Mouse (Mus musculus) liver, adult 2 months (tissue): ENCODE data around the gene Eif2d. TPM values are rescaled to one million over a fixed set of nuclear protein-coding genes. Genes with fewer than 3 reads are reported as not detected.

ENCODE experiments used
- DNase-seq: peaks from one replicate; pipeline ENCODE4 v3.0.0-alpha.2; 2011; ENCODE audit warnings: low read depth, low spot score; ENCODE audit errors: extremely low read depth
- H3K27ac ChIP-seq: fragments of 200-500 bp; replicated peaks from 2 replicates; pipeline ENCODE4 v1.5.1; 2012; ENCODE audit warnings: low read depth, mild to moderate bottlenecking, control low read depth, inconsistent platforms, low read length; ENCODE audit not compliant: insufficient read depth
- H3K27me3 ChIP-seq: fragments of 200-500 bp; 2 replicates; pipeline ENCODE4 v1.6.1; 2012; ENCODE audit warnings: mild to moderate bottlenecking, moderate library complexity, low read length, inconsistent platforms; ENCODE audit not compliant: control insufficient read depth, insufficient read depth
- H3K36me3 ChIP-seq: fragments of 200-500 bp; 2 replicates; pipeline ENCODE4 v1.6.1; 2012; ENCODE audit warnings: low read length, inconsistent platforms; ENCODE audit not compliant: control insufficient read depth, insufficient read depth
- H3K4me1 ChIP-seq: fragments of 200-500 bp; 2 replicates; pipeline ENCODE4 v1.6.1; 2011; ENCODE audit warnings: low read length; ENCODE audit not compliant: control insufficient read depth, insufficient read depth
- H3K4me3 ChIP-seq: fragments of 200-500 bp; 2 replicates; pipeline ENCODE4 v1.5.1; 2011; ENCODE audit warnings: low read depth, mild to moderate bottlenecking, control low read depth, low read length, moderate library complexity; ENCODE audit not compliant: insufficient read depth
- H3K79me2 ChIP-seq: fragments of 200-500 bp; 2 replicates; pipeline ENCODE4 v1.6.1; 2012; ENCODE audit warnings: inconsistent platforms, mild to moderate bottlenecking, low read length, moderate library complexity; ENCODE audit not compliant: control insufficient read depth, insufficient read depth
- H3K9ac ChIP-seq: fragments of 200-500 bp; 2 replicates; pipeline ENCODE4 v1.6.1; 2012; ENCODE audit warnings: low read depth, mild to moderate bottlenecking, control low read depth, inconsistent platforms, low read length
- CTCF ChIP-seq: fragments of 200-500 bp; IDR thresholded peaks from 2 replicates; pipeline ENCODE4 v1.5.1; 2011; ENCODE audit warnings: low read depth, low read length, control low read depth
- POLR2A ChIP-seq: fragments of 200-500 bp; IDR thresholded peaks from 2 replicates; pipeline ENCODE4 v1.6.1; 2011; ENCODE audit warnings: low read length, control low read depth; ENCODE audit not compliant: insufficient read depth; ENCODE audit errors: extremely low read depth
- whole genome bisulfite sequencing: fragments of 180-500 bp; shearing (Covaris S2); methylation state at CpG from one replicate; pipeline ENCODE4 v1.1.7; 2018; 5-methylcytosine and 5-hydroxymethylcytosine counted together
- polyA plus RNA-seq: library from polyadenylated mRNA; depleted of rRNA; stranded (reverse); fragments of >200 nt; gene quantifications from 2 replicates; pipeline ENCODE4 v1.2.3, GENCODE M21; 2012
- total RNA-seq: library from RNA; depleted of rRNA; stranded (reverse); fragments of >200 nt; gene quantifications from 2 replicates; pipeline ENCODE4 v1.2.3, GENCODE M21; 2014

Eif2d gene
- total and polyA plus RNA-seq, 2 experiments, result 20.9 to 28.9 TPM

DNA sequence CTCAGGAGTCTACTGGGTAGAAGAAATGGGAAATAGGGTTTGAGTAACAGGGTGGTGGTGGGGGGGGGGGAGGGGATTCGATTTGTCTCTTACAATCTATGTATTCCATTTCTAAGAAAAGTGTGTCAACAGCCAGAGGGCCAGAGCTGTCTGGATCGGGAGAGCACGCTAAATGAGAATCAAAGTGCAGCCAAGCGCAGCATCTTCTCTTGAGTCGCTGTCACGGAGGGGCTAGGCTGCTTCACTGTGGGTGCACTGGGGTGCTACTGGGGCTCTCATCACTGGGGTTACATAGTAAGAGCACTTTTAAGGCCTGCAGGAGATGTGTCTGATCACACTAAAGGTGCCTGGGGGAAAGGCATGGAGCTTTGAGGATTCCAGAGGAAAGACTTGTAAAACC is 55.8 kb downstream of the Eif2d start:
- Histone ChIP-seq H3K4me1 (peaks cover 11% of the 10 kb centered on the region), H3K79me2 (no peaks in the 10 kb centered on the region; the same call in 1 of the 2 replicates), H3K36me3 (no peaks in the 10 kb centered on the region), H3K27me3 (no peaks in the 10 kb centered on the region), H3K9ac (no peak overlapping the region), H3K27ac (no peak overlapping the region), H3K4me3 (no peak overlapping the region)
- DNase-seq, result no peak
- TF ChIP-seq CTCF, result no peak
- TF ChIP-seq POLR2A, result no peak
- WGBS, result 86% methylated on average over 6 of the region's 6 CpGs

DNA sequence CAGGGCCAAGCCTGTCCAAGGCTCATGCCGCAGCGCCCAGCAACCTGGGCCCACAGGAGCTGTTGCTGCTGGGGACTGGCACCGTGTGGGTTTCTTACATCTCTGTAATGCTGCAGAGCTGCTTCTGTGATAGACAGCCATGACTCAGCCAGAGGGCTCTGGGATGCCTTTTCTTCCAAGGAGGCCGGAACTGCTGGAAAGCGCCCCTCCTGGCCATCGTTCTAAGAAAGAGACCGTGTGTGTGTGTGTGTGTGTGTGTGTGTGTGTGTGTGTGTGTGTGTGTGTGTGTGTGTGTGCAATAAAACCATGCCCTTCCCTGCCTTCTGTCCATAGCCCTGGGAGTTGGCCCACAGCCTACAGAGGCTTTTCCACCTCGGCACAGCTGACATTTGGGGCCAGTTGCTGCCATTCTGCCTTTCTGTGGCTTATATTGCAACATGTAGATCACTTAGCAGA is 57.0 kb downstream of the Eif2d start:
- 84% methylated on average over 8 of the region's 8 CpGs for WGBS

DNA sequence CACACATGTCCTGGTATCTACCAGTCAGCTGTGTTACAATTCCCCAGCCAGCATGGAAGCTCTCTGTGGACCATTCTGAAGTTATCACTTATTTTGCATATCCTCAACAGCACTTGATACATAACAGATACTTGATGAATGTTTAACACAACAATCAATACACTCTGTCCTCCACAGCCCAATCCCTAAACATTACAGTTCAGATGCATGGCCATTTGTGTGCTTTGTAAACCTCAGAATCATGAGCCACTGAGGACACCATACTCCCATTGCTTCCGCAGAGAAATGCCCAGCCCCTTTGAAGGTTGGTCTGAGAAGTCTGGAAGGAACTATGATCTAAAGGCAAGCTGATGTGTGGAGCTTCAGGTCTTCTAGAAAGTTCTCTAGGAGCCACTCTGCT is 58.7 kb downstream of the Eif2d start:
- H3K36me3 ChIP-seq, result no peaks in the 10 kb centered on the region
- H3K27me3 ChIP-seq, result no peaks in the 10 kb centered on the region
- WGBS, result 35% methylated on average over 1 of the region's 1 CpGs
- TF ChIP-seq POLR2A (no peak), CTCF (no peak)
- H3K79me2 ChIP-seq, result no peaks in the 10 kb centered on the region
- DNase-seq, result peak; percentile 72
- H3K9ac ChIP-seq, result no peak overlapping the region
- H3K27ac ChIP-seq, result no peak overlapping the region
- H3K4me1 ChIP-seq, result peaks cover 12% of the 10 kb centered on the region
- H3K4me3 ChIP-seq, result no peak overlapping the region

More for the DNA sequence above, 57.0 kb downstream of the Eif2d start:
- Histone ChIP-seq H3K4me3 (no peak overlapping the region), H3K27me3 (no peaks in the 10 kb centered on the region), H3K27ac (no peak overlapping the region), H3K79me2 (no peaks in the 10 kb centered on the region; the same call in 1 of the 2 replicates), H3K36me3 (no peaks in the 10 kb centered on the region), H3K9ac (no peak overlapping the region), H3K4me1 (peaks cover 14% of the 10 kb centered on the region)
- no peak for DNase-seq
- TF ChIP-seq CTCF, result no peak
- TF ChIP-seq POLR2A, result no peak

DNA sequence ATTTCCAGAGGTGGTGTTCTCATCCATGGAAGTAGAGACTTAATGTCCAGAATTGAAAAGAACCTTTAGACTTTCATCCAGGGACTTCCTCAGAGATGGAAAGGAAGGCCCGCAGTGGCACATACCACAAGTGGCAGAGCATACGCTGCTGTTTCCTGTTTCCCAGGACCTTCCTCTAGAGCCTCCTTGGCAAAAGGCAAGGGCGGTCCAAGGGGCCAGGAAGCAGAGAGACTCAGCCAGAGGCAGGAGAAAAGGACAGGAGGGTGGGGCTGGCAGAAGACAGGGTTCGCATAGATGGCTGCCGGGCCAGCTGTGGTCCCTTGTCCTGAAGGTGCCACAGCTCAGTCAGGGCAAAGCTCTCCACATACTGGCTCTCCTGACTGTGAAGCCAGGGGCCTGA is 60.0 kb downstream of the Eif2d start:
- TF ChIP-seq CTCF, result no peak
- TF ChIP-seq POLR2A, result no peak
- WGBS, result 79% methylated on average over 5 of the region's 5 CpGs

DNA sequence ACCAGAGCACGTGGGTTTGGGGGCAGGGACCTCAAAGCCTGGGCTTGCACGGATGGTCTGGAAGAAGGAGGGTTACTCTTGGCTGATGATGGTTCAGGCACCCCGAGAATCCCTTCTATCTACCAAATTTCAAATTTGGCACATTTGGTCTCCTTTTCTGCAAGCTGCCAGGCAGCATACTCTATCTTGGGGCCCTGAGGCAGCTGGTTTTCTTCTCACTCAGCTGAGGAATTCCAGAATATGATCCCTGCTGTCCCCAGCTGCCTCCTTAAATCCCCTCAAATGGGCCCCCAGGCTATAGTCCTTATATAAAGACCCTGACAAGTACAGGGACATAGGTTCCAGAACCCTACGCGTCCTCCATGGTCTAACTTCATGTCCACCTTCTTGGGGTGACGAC is 60.4 kb downstream of the Eif2d start:
- Histone ChIP-seq H3K27me3 (no peaks in the 10 kb centered on the region), H3K4me3 (no peak overlapping the region), H3K79me2 (no peaks in the 10 kb centered on the region), H3K36me3 (no peaks in the 10 kb centered on the region), H3K9ac (no peak overlapping the region), H3K4me1 (peaks cover 4% of the 10 kb centered on the region; the same call in 1 of the 2 replicates), H3K27ac (no peak overlapping the region)
- DNase-seq, result no peak
- WGBS, result 93% methylated on average over 6 of the region's 6 CpGs
- TF ChIP-seq CTCF (no peak), POLR2A (no peak)

More for the DNA sequence above, 60.0 kb downstream of the Eif2d start:
- H3K4me3 ChIP-seq, result no peak overlapping the region
- no peaks in the 10 kb centered on the region for H3K27me3 ChIP-seq
- H3K4me1 ChIP-seq, result peaks cover 7% of the 10 kb centered on the region
- DNase-seq, result no peak
- no peaks in the 10 kb centered on the region for H3K36me3 ChIP-seq
- no peaks in the 10 kb centered on the region for H3K79me2 ChIP-seq
- no peak overlapping the region for H3K9ac ChIP-seq
- no peak overlapping the region for H3K27ac ChIP-seq

DNA sequence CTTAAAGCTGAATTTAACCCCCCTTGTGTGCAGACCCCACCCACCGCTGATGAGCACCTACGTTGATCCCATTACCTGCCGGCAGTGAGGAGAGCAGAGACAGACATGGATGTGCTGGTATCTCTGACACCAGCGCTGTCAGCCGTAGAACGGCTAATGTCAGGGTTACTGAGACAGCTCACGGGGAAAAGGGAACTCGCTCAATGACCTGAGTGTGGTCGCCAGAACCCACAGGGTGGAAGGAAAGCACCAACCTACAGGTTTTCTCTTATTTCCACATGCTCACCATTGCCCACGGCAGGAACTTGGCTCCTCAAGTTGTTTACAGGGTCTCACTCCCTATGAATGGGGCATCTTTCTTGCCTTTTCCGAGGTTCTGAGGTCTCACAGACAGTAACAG is 66.0 kb downstream of the Eif2d start:
- TF ChIP-seq POLR2A (no peak), CTCF (no peak)
- Histone ChIP-seq H3K27ac (no peak overlapping the region), H3K4me3 (no peak overlapping the region), H3K79me2 (peaks cover 11% of the 10 kb centered on the region; the same call in 1 of the 2 replicates), H3K27me3 (no peaks in the 10 kb centered on the region), H3K9ac (no peak overlapping the region), H3K4me1 (peaks cover 4% of the 10 kb centered on the region; the same call in 1 of the 2 replicates), H3K36me3 (no peaks in the 10 kb centered on the region)
- WGBS, result 86% methylated on average over 11 of the region's 11 CpGs
- no peak for DNase-seq
